Mouse (Mus musculus): ENCODE results near the gene Mettl6. TPM values are rescaled to one million over a fixed set of nuclear protein-coding genes. Genes with fewer than 3 reads are reported as not detected.

Gene Mettl6
- total and polyA plus RNA-seq, 3 experiments: 35.6 to 39.2 TPM; not detected in 1

DNA sequence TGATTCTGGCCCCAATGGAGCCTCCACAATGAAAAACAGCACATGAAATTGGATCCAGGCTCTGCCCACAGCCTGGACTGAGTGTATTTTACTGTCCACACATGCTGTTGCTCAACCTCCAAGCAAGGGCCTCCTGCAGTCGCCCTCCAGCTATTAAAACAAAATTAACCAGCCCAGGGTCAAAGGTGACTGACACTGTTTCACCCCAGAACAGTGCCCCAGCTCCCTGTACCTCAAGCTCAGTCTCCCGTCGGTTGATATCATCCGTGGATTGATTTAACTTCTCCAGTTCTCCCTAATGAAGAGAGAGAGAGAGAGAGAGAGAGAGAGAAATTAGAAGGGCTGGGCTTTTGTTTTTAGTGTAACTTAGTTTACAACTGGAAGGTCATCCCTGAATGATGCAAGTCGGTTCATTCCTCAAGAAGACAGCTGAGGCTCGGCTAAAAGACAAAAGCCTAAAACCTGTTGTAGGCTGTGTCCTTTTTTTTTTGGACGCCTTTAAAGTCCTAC lies 60.9 kb downstream of the Mettl6 start:
- H3K9me3 ChIP-seq (replicated peaks; ENCODE audit: insufficient read depth, low read length): no peaks in the 10 kb centered on the region
- H3K4me3 ChIP-seq (ENCODE audit: control insufficient read depth in 1 of 2, insufficient read depth in 1 of 2, low read depth in 2 of 2, low read length in 2 of 2): no peak overlapping the region
- peaks cover 4 to 6% of the 10 kb centered on the region in 2 experiments for H3K27me3 ChIP-seq (ENCODE audit: control insufficient read depth in 1 of 2, insufficient read depth in 2 of 2, low read length in 2 of 2)
- H3K36me3 ChIP-seq (ENCODE audit: control insufficient read depth in 1 of 2, insufficient read depth in 2 of 2, low read length in 2 of 2): peaks cover 0 to 2% of the 10 kb centered on the region in 2 experiments; a peak in 1 of 4 replicates
- no peak overlapping the region for H3K9ac ChIP-seq (ENCODE audit: control insufficient read depth, low read depth, low read length, poor library complexity, severe bottlenecking)
- H3K27ac ChIP-seq (ENCODE audit: control insufficient read depth, low read depth, low read length): no peak overlapping the region
- no peak for TF ChIP-seq CTCF (IDR thresholded peaks at IDR 0.05 in 2 of 3, conservative IDR thresholded peaks at IDR 0.05 in 1 of 3; ENCODE audit: control insufficient read depth in 1 of 3, insufficient read depth in 1 of 3, low read depth in 2 of 3, low read length in 3 of 3, poor library complexity in 1 of 3, severe bottlenecking in 1 of 3)
- no peak for TF ChIP-seq ELF1 (IDR thresholded peaks at IDR 0.05; ENCODE audit: low read depth, low read length)
- TF ChIP-seq UBTF (IDR thresholded peaks at IDR 0.05; ENCODE audit: borderline replicate concordance, insufficient read depth, low read depth, low read length): no peak
- TF ChIP-seq TBP (IDR thresholded peaks at IDR 0.05; ENCODE audit: low read depth, low read length): no peak
- TF ChIP-seq CHD2 (IDR thresholded peaks at IDR 0.05; ENCODE audit: low read length): no peak
- no peak for TF ChIP-seq GATA1 (IDR thresholded peaks at IDR 0.05; ENCODE audit: low read depth, low read length)
- DNase-seq (ENCODE audit: low read depth, low spot score): no peak
- no peaks in the 10 kb centered on the region for H3K4me1 ChIP-seq (ENCODE audit: control insufficient read depth in 1 of 2, insufficient read depth in 2 of 2, low read length in 2 of 2)
- no peaks in the 10 kb centered on the region for H3K79me2 ChIP-seq (ENCODE audit: control insufficient read depth, insufficient read depth, low read length, poor library complexity)

GRCm38 (mm10) chr14:31433126-31433525 lies 61.7 kb downstream of the Mettl6 start:
- Histone ChIP-seq H3K4me3 (ENCODE audit: control insufficient read depth in 1 of 2, insufficient read depth in 1 of 2, low read depth in 2 of 2, low read length in 2 of 2) (no peak overlapping the region), H3K27ac (ENCODE audit: control insufficient read depth, low read depth, low read length) (no peak overlapping the region), H3K4me1 (ENCODE audit: control insufficient read depth in 1 of 2, insufficient read depth in 2 of 2, low read length in 2 of 2) (no peaks in the 10 kb centered on the region), H3K27me3 (ENCODE audit: control insufficient read depth in 1 of 2, insufficient read depth in 2 of 2, low read length in 2 of 2) (peaks cover 4 to 6% of the 10 kb centered on the region in 2 experiments), H3K9me3 (replicated peaks; ENCODE audit: insufficient read depth, low read length) (no peaks in the 10 kb centered on the region), H3K9ac (ENCODE audit: control insufficient read depth, low read depth, low read length, poor library complexity, severe bottlenecking) (no peak overlapping the region), H3K36me3 (ENCODE audit: control insufficient read depth in 1 of 2, insufficient read depth in 2 of 2, low read length in 2 of 2) (peaks cover 0 to 2% of the 10 kb centered on the region in 2 experiments; a peak in 1 of 4 replicates), H3K79me2 (ENCODE audit: control insufficient read depth, insufficient read depth, low read length, poor library complexity) (no peaks in the 10 kb centered on the region)
- no peak for DNase-seq (ENCODE audit: low read depth, low spot score)
- TF ChIP-seq MXI1 (IDR thresholded peaks at IDR 0.05; ENCODE audit: low read depth, low read length): no peak
- TF ChIP-seq CTCF (IDR thresholded peaks at IDR 0.05 in 2 of 3, conservative IDR thresholded peaks at IDR 0.05 in 1 of 3; ENCODE audit: control insufficient read depth in 1 of 3, insufficient read depth in 1 of 3, low read depth in 2 of 3, low read length in 3 of 3, poor library complexity in 1 of 3, severe bottlenecking in 1 of 3): no peak
- TF ChIP-seq EP300 (IDR thresholded peaks at IDR 0.05; ENCODE audit: low read depth in 1 of 2, low read length in 2 of 2): no peak
- TF ChIP-seq RCOR1 (IDR thresholded peaks at IDR 0.05; ENCODE audit: low read depth, low read length): no peak
- no peak for TF ChIP-seq BHLHE40 (IDR thresholded peaks at IDR 0.05; ENCODE audit: borderline replicate concordance, low read depth, low read length)
- TF ChIP-seq GATA1 (IDR thresholded peaks at IDR 0.05; ENCODE audit: low read depth, low read length): no peak

DNA sequence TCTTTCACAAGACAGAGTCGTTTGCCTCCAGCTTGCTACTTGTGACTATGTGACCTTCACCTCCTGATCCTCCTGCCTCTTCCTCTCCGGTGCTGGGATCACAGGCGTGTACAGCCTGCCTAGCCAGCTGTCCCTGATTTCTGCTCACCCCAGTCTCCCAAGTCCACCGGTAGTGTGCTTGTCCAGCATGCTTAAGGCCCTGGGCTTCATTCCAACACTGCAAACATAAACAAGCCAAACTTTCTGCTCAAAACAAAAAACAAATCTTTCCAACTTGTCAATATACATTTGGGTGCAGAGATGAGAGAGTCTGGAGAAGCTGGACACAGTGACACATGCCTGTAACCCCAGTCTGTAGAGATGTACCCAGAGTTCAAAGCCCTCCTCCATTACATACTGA lies 62.4 kb downstream of the Mettl6 start:
- no peak for DNase-seq (ENCODE audit: low read depth, low spot score)
- no peaks in the 10 kb centered on the region for H3K9me3 ChIP-seq (replicated peaks; ENCODE audit: insufficient read depth, low read length)
- H3K9ac ChIP-seq (ENCODE audit: control insufficient read depth, low read depth, low read length, poor library complexity, severe bottlenecking): no peak overlapping the region
- H3K4me3 ChIP-seq (ENCODE audit: control insufficient read depth in 1 of 2, insufficient read depth in 1 of 2, low read depth in 2 of 2, low read length in 2 of 2): no peak overlapping the region
- no peak for TF ChIP-seq JUND (IDR thresholded peaks at IDR 0.05; ENCODE audit: low read depth, low read length)
- no peak for TF ChIP-seq MYC (IDR thresholded peaks at IDR 0.05; ENCODE audit: low read depth, low read length)
- no peak for TF ChIP-seq ZC3H11A (IDR thresholded peaks at IDR 0.05; ENCODE audit: low read depth, low read length)
- TF ChIP-seq GATA1 (IDR thresholded peaks at IDR 0.05; ENCODE audit: low read depth, low read length): no peak
- no peak for TF ChIP-seq MAZ (IDR thresholded peaks at IDR 0.05; ENCODE audit: low read depth, low read length)
- no peak for TF ChIP-seq MYB (IDR thresholded peaks at IDR 0.05; ENCODE audit: low read depth, low read length)
- TF ChIP-seq RCOR1 (IDR thresholded peaks at IDR 0.05; ENCODE audit: low read depth, low read length): no peak
- TF ChIP-seq RAD21 (IDR thresholded peaks at IDR 0.05; ENCODE audit: low read depth, low read length): no peak
- TF ChIP-seq UBTF (IDR thresholded peaks at IDR 0.05; ENCODE audit: borderline replicate concordance, insufficient read depth, low read depth, low read length): no peak
- no peak for TF ChIP-seq CHD1 (IDR thresholded peaks at IDR 0.05; ENCODE audit: low read depth, low read length)
- no peak for TF ChIP-seq TAL1 (IDR thresholded peaks at IDR 0.05; ENCODE audit: low read length)
- no peak for TF ChIP-seq MAX (IDR thresholded peaks at IDR 0.05; ENCODE audit: low read length)
- no peak for TF ChIP-seq GABPA (IDR thresholded peaks at IDR 0.05; ENCODE audit: low read depth, low read length)
- H3K4me1 ChIP-seq (ENCODE audit: control insufficient read depth in 1 of 2, insufficient read depth in 2 of 2, low read length in 2 of 2): no peaks in the 10 kb centered on the region
- H3K27me3 ChIP-seq (ENCODE audit: control insufficient read depth in 1 of 2, insufficient read depth in 2 of 2, low read length in 2 of 2): peaks cover 4 to 6% of the 10 kb centered on the region in 2 experiments
- H3K79me2 ChIP-seq (ENCODE audit: control insufficient read depth, insufficient read depth, low read length, poor library complexity): no peaks in the 10 kb centered on the region
- no peak overlapping the region for H3K27ac ChIP-seq (ENCODE audit: control insufficient read depth, low read depth, low read length)
- H3K36me3 ChIP-seq (ENCODE audit: control insufficient read depth in 1 of 2, insufficient read depth in 2 of 2, low read length in 2 of 2): peaks cover 0 to 2% of the 10 kb centered on the region in 2 experiments; a peak in 1 of 4 replicates
